8 mouse cellular contexts compared by ENCODE assay signal in genomic region chr2:93470127-93470526, GRCm38 (mm10). TPM values are rescaled to one million over a fixed set of nuclear protein-coding genes. Genes with fewer than 3 reads are reported as not detected.
A peak's percentile ranks its signal among the peaks of the same experiment; 100 is the strongest.
DNase-seq lines count a peak whose midpoint lies in the region; ATAC-seq lines count a peak whose summit lies in the region.

No protein-coding gene starts in this region.

- intact Hi-C loops in left cerebral cortex, postnatal 25 days (cut with DNase I): loop anchor here (5.0 kb wide), 3 partner anchors 253 to 403 kb away; no protein-coding TSS in a partner anchor

- H3K27ac ChIP-seq in stomach, embryonic 14.5 days (ENCODE audit: low read length): peak overlapping the region; percentile 27; the same call in 1 of the 2 replicates

- peak overlapping the region; percentile 21; the same call in 1 of the 2 replicates for H3K9ac ChIP-seq in stomach, embryonic 14.5 days (replicated peaks; ENCODE audit: low read depth, low read length)

- H3K4me2 ChIP-seq in stomach, embryonic 14.5 days (replicated peaks; ENCODE audit: low read depth, low read length): peak overlapping the region; percentile 61

- peak overlapping the region; percentile 91 for H3K4me3 ChIP-seq in megakaryocyte, embryonic 14.5 days (replicated peaks)
- H3K4me3 ChIP-seq in stomach, embryonic 14.5 days (ENCODE audit: low read depth, low read length): peak overlapping the region; percentile 29

- DNase-seq in CD4-positive helper T cell, adult 2 months (ENCODE audit: low read depth, low spot score): peak; percentile 44
- DNase-seq in adrenal gland, postnatal 14 days: peak; percentile 80
- peak; percentile 59 for DNase-seq in forelimb bud, embryonic 11.5 days (ENCODE audit: low read depth, low spot score)
- peak; percentile 32 to 47 for DNase-seq in left cerebral cortex, postnatal 25 days (ENCODE audit: low spot score in 2 of 2)
- DNase-seq in layer of hippocampus, adult 9-11 months: no peak

- no peaks in the 10 kb centered on the region for H3K36me3 ChIP-seq in megakaryocyte, embryonic 14.5 days (replicated peaks; ENCODE audit: low read length)
- H3K36me3 ChIP-seq in stomach, embryonic 14.5 days (ENCODE audit: control insufficient read depth, insufficient read depth, low read length): no peaks in the 10 kb centered on the region

- peak; percentile 14 to 24; a peak in 2 of 4 replicates for ATAC-seq in hematopoietic stem cell, adult 5-6 weeks (replicated peaks in 1 of 2; ENCODE audit: insufficient read depth in 1 of 2, low FRiP score in 2 of 2, low TSS enrichment in 1 of 2, low read depth in 1 of 2, poor library complexity in 2 of 2, severe bottlenecking in 2 of 2)
- ATAC-seq in stomach, embryonic 14.5 days (ENCODE audit: insufficient number of reproducible peaks, insufficient read depth, low FRiP score, low read depth): peak; percentile 73; the same call in 1 of the 2 replicates

- WGBS in stomach, embryonic 14.5 days: 2% methylated on average over 9 of the region's 9 CpGs

- H3K27me3 ChIP-seq in megakaryocyte, embryonic 14.5 days (replicated peaks): peaks cover 64% of the 10 kb centered on the region
- no peaks in the 10 kb centered on the region for H3K27me3 ChIP-seq in stomach, embryonic 14.5 days (ENCODE audit: control insufficient read depth, insufficient read depth, low read length)

- H3K9me3 ChIP-seq in megakaryocyte, embryonic 14.5 days: peaks cover 11% of the 10 kb centered on the region
- no peaks in the 10 kb centered on the region for H3K9me3 ChIP-seq in stomach, embryonic 14.5 days (ENCODE audit: control insufficient read depth, low read depth, low read length)

- peaks cover 24% of the 10 kb centered on the region for H3K4me1 ChIP-seq in megakaryocyte, embryonic 14.5 days
- H3K4me1 ChIP-seq in stomach, embryonic 14.5 days (ENCODE audit: control insufficient read depth, insufficient read depth, low read length): 0 out of 2 replicates have a peak, but pooled peaks cover 2% of the 10 kb centered on the region

RNA-seq across cellular contexts. Expression of gene Cd82, which starts 7.2 kb away (rescaled TPM):
- total RNA-seq in adrenal gland, postnatal 14 days (2021): 43.0 and 54.9 TPM in 2 replicates
- total RNA-seq in hematopoietic stem cell, adult 5-6 weeks (2017): 59.6 and 64.5 TPM in 2 replicates
- total RNA-seq in left cerebral cortex, postnatal 25 days (2021): 10 to 100 TPM; 15.7 to 16.3 TPM
- 13.3 TPM in 1 of 2 replicates, not detected in the other for polyA plus RNA-seq in megakaryocyte, embryonic 14.5 days (2012; ENCODE audit: insufficient read depth, low replicate concordance)
- polyA plus RNA-seq in stomach, embryonic 14.5 days (2014; fragmentation: Nextera tagmentation; extraction: Ambion mirVana): 45.3 and 48.9 TPM in 2 replicates
